Mouse (Mus musculus): Measurements from ENCODE around the gene Slc30a7. TPM values are rescaled to one million over a fixed set of nuclear protein-coding genes. Genes with fewer than 3 reads are reported as not detected.

Slc30a7 gene
- polyA plus RNA-seq, 1 experiment from 2014 or later, result 25.4 TPM

GRCm38 (mm10) chr3:116006284-116006977 lies 775 bp downstream of the Slc30a7 start:
- H3K36me3 ChIP-seq (ENCODE audit: control insufficient read depth, insufficient read depth, low read length), result peaks cover 2% of the 10 kb centered on the region; the same call in 1 of the 2 replicates
- H3K27me3 ChIP-seq (ENCODE audit: control insufficient read depth, insufficient read depth, low read length), result no peaks in the 10 kb centered on the region
- WGBS, result 8% methylated on average over 12 of the region's 12 CpGs
- H3K27ac ChIP-seq (ENCODE audit: low read depth, low read length), result no peak overlapping the region
- peak overlapping the region; percentile 89 for H3K4me2 ChIP-seq
- no peak for ATAC-seq (ENCODE audit: low FRiP score)
- H3K4me3 ChIP-seq (ENCODE audit: low read depth, low read length), result peak overlapping the region; percentile 79
- H3K4me1 ChIP-seq (ENCODE audit: control insufficient read depth, insufficient read depth, low read length), result peaks cover 12% of the 10 kb centered on the region
- H3K9me3 ChIP-seq (ENCODE audit: control insufficient read depth, low read length), result no peaks in the 10 kb centered on the region
- DNase-seq (ENCODE audit: low spot score, missing footprints), result no peak
- peak overlapping the region; percentile 88 for H3K9ac ChIP-seq (ENCODE audit: low read length)

GRCm38 (mm10) chr3:115996929-115997328 lies 10.3 kb downstream of the Slc30a7 start:
- no peaks in the 10 kb centered on the region for H3K27me3 ChIP-seq (ENCODE audit: control insufficient read depth, insufficient read depth, low read length)
- no peaks in the 10 kb centered on the region for H3K9me3 ChIP-seq (ENCODE audit: control insufficient read depth, low read length)
- ATAC-seq (ENCODE audit: low FRiP score) (no peak), DNase-seq (ENCODE audit: low spot score, missing footprints) (no peak)
- no peaks in the 10 kb centered on the region for H3K4me1 ChIP-seq (ENCODE audit: control insufficient read depth, insufficient read depth, low read length)
- no peak overlapping the region for H3K4me3 ChIP-seq (ENCODE audit: low read depth, low read length)
- H3K27ac ChIP-seq (ENCODE audit: low read depth, low read length), result no peak overlapping the region
- peaks cover 7% of the 10 kb centered on the region; the same call in 1 of the 2 replicates for H3K36me3 ChIP-seq (ENCODE audit: control insufficient read depth, insufficient read depth, low read length)
- no peak overlapping the region for H3K9ac ChIP-seq (ENCODE audit: low read length)
- WGBS, result 89% methylated on average over 5 of the region's 5 CpGs
- no peak overlapping the region for H3K4me2 ChIP-seq

- no peak for ATAC-seq (ENCODE audit: low FRiP score)
- DNase-seq (ENCODE audit: low spot score, missing footprints), result no peak
- WGBS, result 87% methylated on average over 10 of the region's 10 CpGs
These were observed 14.2 kb downstream of the Slc30a7 start for GRCm38 (mm10) chr3:115993025-115993424.

GRCm38 (mm10) chr3:115992588-115992987 lies 14.6 kb downstream of the Slc30a7 start:
- 88% methylated on average over 4 of the region's 4 CpGs for WGBS
- ATAC-seq (ENCODE audit: low FRiP score), result no peak
- no peaks in the 10 kb centered on the region for H3K27me3 ChIP-seq (ENCODE audit: control insufficient read depth, insufficient read depth, low read length)
- no peak overlapping the region for H3K4me2 ChIP-seq
- H3K27ac ChIP-seq (ENCODE audit: low read depth, low read length), result no peak overlapping the region
- H3K4me1 ChIP-seq (ENCODE audit: control insufficient read depth, insufficient read depth, low read length), result no peaks in the 10 kb centered on the region
- H3K9ac ChIP-seq (ENCODE audit: low read length), result no peak overlapping the region
- H3K9me3 ChIP-seq (ENCODE audit: control insufficient read depth, low read length), result no peaks in the 10 kb centered on the region
- no peaks in the 10 kb centered on the region for H3K36me3 ChIP-seq (ENCODE audit: control insufficient read depth, insufficient read depth, low read length)
- no peak for DNase-seq (ENCODE audit: low spot score, missing footprints)
- no peak overlapping the region for H3K4me3 ChIP-seq (ENCODE audit: low read depth, low read length)

More at GRCm38 (mm10) chr3:115993025-115993424, 14.2 kb downstream of the Slc30a7 start:
- Histone ChIP-seq H3K9me3 (ENCODE audit: control insufficient read depth, low read length) (no peaks in the 10 kb centered on the region), H3K9ac (ENCODE audit: low read length) (no peak overlapping the region), H3K36me3 (ENCODE audit: control insufficient read depth, insufficient read depth, low read length) (peaks cover 4% of the 10 kb centered on the region; the same call in 1 of the 2 replicates), H3K4me2 (no peak overlapping the region), H3K4me1 (ENCODE audit: control insufficient read depth, insufficient read depth, low read length) (no peaks in the 10 kb centered on the region), H3K27ac (ENCODE audit: low read depth, low read length) (no peak overlapping the region), H3K4me3 (ENCODE audit: low read depth, low read length) (no peak overlapping the region), H3K27me3 (ENCODE audit: control insufficient read depth, insufficient read depth, low read length) (no peaks in the 10 kb centered on the region)

GRCm38 (mm10) chr3:115992103-115992502 lies 15.1 kb downstream of the Slc30a7 start:
- no peak overlapping the region for H3K9ac ChIP-seq (ENCODE audit: low read length)
- no peak for DNase-seq (ENCODE audit: low spot score, missing footprints)
- no peak overlapping the region for H3K4me2 ChIP-seq
- H3K4me1 ChIP-seq (ENCODE audit: control insufficient read depth, insufficient read depth, low read length), result no peaks in the 10 kb centered on the region
- H3K4me3 ChIP-seq (ENCODE audit: low read depth, low read length), result no peak overlapping the region
- H3K9me3 ChIP-seq (ENCODE audit: control insufficient read depth, low read length), result no peaks in the 10 kb centered on the region
- no peak for ATAC-seq (ENCODE audit: low FRiP score)
- WGBS, result 95% methylated on average over 4 of the region's 4 CpGs
- no peak overlapping the region for H3K27ac ChIP-seq (ENCODE audit: low read depth, low read length)
- H3K27me3 ChIP-seq (ENCODE audit: control insufficient read depth, insufficient read depth, low read length), result no peaks in the 10 kb centered on the region
- no peaks in the 10 kb centered on the region for H3K36me3 ChIP-seq (ENCODE audit: control insufficient read depth, insufficient read depth, low read length)

GRCm38 (mm10) chr3:115985183-115985892 lies 21.9 kb downstream of the Slc30a7 start:
- no peak overlapping the region for H3K27ac ChIP-seq (ENCODE audit: low read depth, low read length)
- H3K4me3 ChIP-seq (ENCODE audit: low read depth, low read length), result no peak overlapping the region
- WGBS, result 88% methylated on average over 9 of the region's 9 CpGs
- peaks cover 6% of the 10 kb centered on the region; the same call in 1 of the 2 replicates for H3K36me3 ChIP-seq (ENCODE audit: control insufficient read depth, insufficient read depth, low read length)
- H3K9ac ChIP-seq (ENCODE audit: low read length), result no peak overlapping the region
- no peak overlapping the region for H3K4me2 ChIP-seq
- no peaks in the 10 kb centered on the region for H3K9me3 ChIP-seq (ENCODE audit: control insufficient read depth, low read length)
- DNase-seq (ENCODE audit: low spot score, missing footprints), result no peak
- H3K27me3 ChIP-seq (ENCODE audit: control insufficient read depth, insufficient read depth, low read length), result no peaks in the 10 kb centered on the region
- H3K4me1 ChIP-seq (ENCODE audit: control insufficient read depth, insufficient read depth, low read length), result no peaks in the 10 kb centered on the region
- ATAC-seq (ENCODE audit: low FRiP score), result no peak

- WGBS, result 93% methylated on average over 9 of the region's 9 CpGs
- Histone ChIP-seq H3K36me3 (ENCODE audit: control insufficient read depth, insufficient read depth, low read length) (peaks cover 6% of the 10 kb centered on the region; the same call in 1 of the 2 replicates), H3K27me3 (ENCODE audit: control insufficient read depth, insufficient read depth, low read length) (no peaks in the 10 kb centered on the region), H3K9me3 (ENCODE audit: control insufficient read depth, low read length) (no peaks in the 10 kb centered on the region), H3K4me3 (ENCODE audit: low read depth, low read length) (no peak overlapping the region), H3K4me2 (no peak overlapping the region), H3K27ac (ENCODE audit: low read depth, low read length) (no peak overlapping the region), H3K4me1 (ENCODE audit: control insufficient read depth, insufficient read depth, low read length) (no peaks in the 10 kb centered on the region), H3K9ac (ENCODE audit: low read length) (no peak overlapping the region)
- DNase-seq (ENCODE audit: low spot score, missing footprints), result no peak
- ATAC-seq (ENCODE audit: low FRiP score), result no peak
These were observed 22.6 kb downstream of the Slc30a7 start for GRCm38 (mm10) chr3:115984653-115985052.

GRCm38 (mm10) chr3:115983217-115983616 lies 24.0 kb downstream of the Slc30a7 start:
- no peak overlapping the region for H3K27ac ChIP-seq (ENCODE audit: low read depth, low read length)
- ATAC-seq (ENCODE audit: low FRiP score) (no peak), DNase-seq (ENCODE audit: low spot score, missing footprints) (no peak)
- WGBS, result 95% methylated on average over 8 of the region's 8 CpGs
- H3K9me3 ChIP-seq (ENCODE audit: control insufficient read depth, low read length), result no peaks in the 10 kb centered on the region
- peaks cover 6% of the 10 kb centered on the region; the same call in 1 of the 2 replicates for H3K36me3 ChIP-seq (ENCODE audit: control insufficient read depth, insufficient read depth, low read length)
- no peak overlapping the region for H3K9ac ChIP-seq (ENCODE audit: low read length)
- no peak overlapping the region for H3K4me2 ChIP-seq
- no peaks in the 10 kb centered on the region for H3K4me1 ChIP-seq (ENCODE audit: control insufficient read depth, insufficient read depth, low read length)
- H3K4me3 ChIP-seq (ENCODE audit: low read depth, low read length), result no peak overlapping the region
- no peaks in the 10 kb centered on the region for H3K27me3 ChIP-seq (ENCODE audit: control insufficient read depth, insufficient read depth, low read length)

- DNase-seq (ENCODE audit: low spot score, missing footprints) (peak; percentile 89), ATAC-seq (ENCODE audit: low FRiP score) (no peak)
- H3K27ac ChIP-seq (ENCODE audit: low read depth, low read length), result no peak overlapping the region
- H3K4me3 ChIP-seq (ENCODE audit: low read depth, low read length), result no peak overlapping the region
- no peaks in the 10 kb centered on the region for H3K27me3 ChIP-seq (ENCODE audit: control insufficient read depth, insufficient read depth, low read length)
- no peaks in the 10 kb centered on the region for H3K4me1 ChIP-seq (ENCODE audit: control insufficient read depth, insufficient read depth, low read length)
- H3K9ac ChIP-seq (ENCODE audit: low read length), result no peak overlapping the region
- no peak overlapping the region for H3K4me2 ChIP-seq
- WGBS, result 54% methylated on average over 1 of the region's 1 CpGs
- no peaks in the 10 kb centered on the region for H3K9me3 ChIP-seq (ENCODE audit: control insufficient read depth, low read length)
- peaks cover 3% of the 10 kb centered on the region; the same call in 1 of the 2 replicates for H3K36me3 ChIP-seq (ENCODE audit: control insufficient read depth, insufficient read depth, low read length)
These were observed 28.2 kb downstream of the Slc30a7 start for GRCm38 (mm10) chr3:115979000-115979399.
